Mouse (Mus musculus) intestine, postnatal 0 days (tissue): ENCODE measurements at regions not wholly inside any gene's neighbourhood (a gene's known extent, or its start where the extent isn't known, plus 50 kb on each side); places are given as distances from the start of the nearest gene placed in this dataset.

Experiments used
- ATAC-seq: fragments of 200-750 bp; cut with Nextera tagmentation; 2 replicates; pipeline ENCODE4 v1.8.0; 2017; ENCODE audit warnings: mild to moderate bottlenecking, moderate TSS enrichment, moderate library complexity
- H3K27ac ChIP-seq: fragments of 300-500 bp; sonication (generic); 2 replicates; pipeline ENCODE4 v1.5.1; 2014; ENCODE audit warnings: mild to moderate bottlenecking, low read depth, low read length, moderate library complexity
- H3K27me3 ChIP-seq: fragments of 300-500 bp; sonication (generic); replicated peaks from 2 replicates; pipeline ENCODE4 v1.6.1; 2014; ENCODE audit warnings: low read length, mixed read lengths; ENCODE audit not compliant: control insufficient read depth, insufficient read depth
- H3K36me3 ChIP-seq: fragments of 300-500 bp; sonication (generic); 2 replicates; pipeline ENCODE4 v1.6.1; 2014; ENCODE audit warnings: mild to moderate bottlenecking, moderate library complexity; ENCODE audit not compliant: control insufficient read depth, insufficient read depth
- H3K4me1 ChIP-seq: fragments of 300-500 bp; sonication (generic); replicated peaks from 2 replicates; pipeline ENCODE4 v1.6.1; 2014; ENCODE audit warnings: antibody characterized with exemption, low read length, mixed read lengths; ENCODE audit not compliant: control insufficient read depth, insufficient read depth
- H3K4me2 ChIP-seq: fragments of 300-500 bp; sonication (generic); replicated peaks from 2 replicates; pipeline ENCODE4 v1.6.1; 2014; ENCODE audit warnings: low read depth, mild to moderate bottlenecking, moderate library complexity
- H3K4me3 ChIP-seq: fragments of 300-500 bp; sonication (generic); 2 replicates; pipeline ENCODE4 v1.5.1; 2014; ENCODE audit warnings: low read depth, low read length
- H3K9ac ChIP-seq: fragments of 300-500 bp; sonication (generic); 2 replicates; pipeline ENCODE4 v1.6.1; 2014; ENCODE audit warnings: mild to moderate bottlenecking, low read depth, low read length
- H3K9me3 ChIP-seq: fragments of 300-500 bp; sonication (generic); 2 replicates; pipeline ENCODE4 v1.6.1; 2016; ENCODE audit warnings: mixed run types; ENCODE audit not compliant: control insufficient read depth
- CTCF ChIP-seq: sonication (generic); IDR thresholded peaks from 2 replicates; pipeline ENCODE4 v1.5.1; 2016; ENCODE audit warnings: low read depth, mild to moderate bottlenecking, control low read depth, antibody characterized with exemption, moderate library complexity
- WGBS: fragments of 180-500 bp; shearing (Covaris S2); extraction: QIAGEN DNeasy Blood & Tissue Kit; methylation state at CpG from one replicate; pipeline ENCODE4 v1.1.7; 2014; 5-methylcytosine and 5-hydroxymethylcytosine counted together

- no peaks in the 10 kb centered on the region for H3K27me3 ChIP-seq
Observed at GRCm38 (mm10) chr8:46384926-46385325, 85.9 kb upstream of the Acsl1 start.

GRCm38 (mm10) chr8:46385806-46386205, 85.0 kb upstream of the Acsl1 start:
- Histone ChIP-seq H3K9ac (no peak overlapping the region), H3K27me3 (no peaks in the 10 kb centered on the region), H3K4me1 (peaks cover 10% of the 10 kb centered on the region; the same call in 1 of the 2 replicates), H3K4me2 (no peak overlapping the region), H3K36me3 (no peaks in the 10 kb centered on the region), H3K4me3 (no peak overlapping the region), H3K9me3 (no peaks in the 10 kb centered on the region), H3K27ac (no peak overlapping the region)
- 91% methylated on average over 6 of the region's 6 CpGs for WGBS
- no peak for TF ChIP-seq CTCF
- no peak for ATAC-seq

More at GRCm38 (mm10) chr8:46384926-46385325, 85.9 kb upstream of the Acsl1 start:
- TF ChIP-seq CTCF: no peak
- H3K4me2 ChIP-seq: no peak overlapping the region
- peaks cover 7% of the 10 kb centered on the region; the same call in 1 of the 2 replicates for H3K4me1 ChIP-seq
- H3K9me3 ChIP-seq: no peaks in the 10 kb centered on the region
- WGBS: 44% methylated on average over 7 of the region's 7 CpGs
- ATAC-seq: peak; percentile 86
- no peak overlapping the region for H3K27ac ChIP-seq
- H3K9ac ChIP-seq: no peak overlapping the region; the same call in 1 of the 2 replicates
- no peak overlapping the region for H3K4me3 ChIP-seq
- no peaks in the 10 kb centered on the region for H3K36me3 ChIP-seq

GRCm38 (mm10) chr8:46386553-46386952, 84.3 kb upstream of the Acsl1 start:
- Histone ChIP-seq H3K9me3 (no peaks in the 10 kb centered on the region), H3K27ac (no peak overlapping the region), H3K9ac (no peak overlapping the region), H3K4me1 (peaks cover 10% of the 10 kb centered on the region; the same call in 1 of the 2 replicates), H3K27me3 (no peaks in the 10 kb centered on the region), H3K4me3 (no peak overlapping the region), H3K36me3 (no peaks in the 10 kb centered on the region), H3K4me2 (no peak overlapping the region)
- no peak for ATAC-seq
- TF ChIP-seq CTCF: no peak
- WGBS: 82% methylated on average over 4 of the region's 4 CpGs

- Histone ChIP-seq H3K4me1 (peaks cover 10% of the 10 kb centered on the region; the same call in 1 of the 2 replicates), H3K9me3 (no peaks in the 10 kb centered on the region), H3K4me3 (no peak overlapping the region), H3K27ac (peak overlapping the region; percentile 57; the same call in 1 of the 2 replicates), H3K9ac (no peak overlapping the region), H3K4me2 (no peak overlapping the region), H3K36me3 (no peaks in the 10 kb centered on the region), H3K27me3 (no peaks in the 10 kb centered on the region)
- WGBS: 55% methylated on average over 5 of the region's 5 CpGs
- ATAC-seq: peak; percentile 17; the same call in 1 of the 2 replicates
- no peak for TF ChIP-seq CTCF
Observed at GRCm38 (mm10) chr8:46387037-46387436, 83.8 kb upstream of the Acsl1 start.

GRCm38 (mm10) chr8:46388421-46388820, 82.4 kb upstream of the Acsl1 start:
- H3K9me3 ChIP-seq: no peaks in the 10 kb centered on the region
- peaks cover 10% of the 10 kb centered on the region; the same call in 1 of the 2 replicates for H3K4me1 ChIP-seq
- H3K4me3 ChIP-seq: no peak overlapping the region
- H3K9ac ChIP-seq: no peak overlapping the region
- TF ChIP-seq CTCF: no peak
- no peak overlapping the region for H3K4me2 ChIP-seq
- H3K36me3 ChIP-seq: no peaks in the 10 kb centered on the region
- no peak overlapping the region; the same call in none of the 2 replicates for H3K27ac ChIP-seq
- no peaks in the 10 kb centered on the region for H3K27me3 ChIP-seq
- ATAC-seq: no peak
- WGBS: 50% methylated on average over 3 of the region's 3 CpGs

GRCm38 (mm10) chr8:46390431-46390830, 80.4 kb upstream of the Acsl1 start:
- ATAC-seq: peak; percentile 32; the same call in 1 of the 2 replicates
- H3K9me3 ChIP-seq: no peaks in the 10 kb centered on the region
- no peaks in the 10 kb centered on the region for H3K27me3 ChIP-seq
- H3K9ac ChIP-seq: no peak overlapping the region
- H3K4me1 ChIP-seq: peaks cover 10% of the 10 kb centered on the region; the same call in 1 of the 2 replicates
- no peaks in the 10 kb centered on the region for H3K36me3 ChIP-seq
- H3K4me3 ChIP-seq: no peak overlapping the region
- H3K4me2 ChIP-seq: no peak overlapping the region
- no peak for TF ChIP-seq CTCF
- 53% methylated on average over 6 of the region's 6 CpGs for WGBS
- H3K27ac ChIP-seq: no peak overlapping the region
